Mouse (Mus musculus) limb, embryonic 15.5 days (tissue): ENCODE measurements around the gene Hist1h4b. TPM values are rescaled to one million over a fixed set of nuclear protein-coding genes. Genes with fewer than 3 reads are reported as not detected.
A peak's percentile ranks its signal among the peaks of the same experiment; 100 is the strongest.
"Not testable (repeated sequence)": the region's sequence is repeated elsewhere in the genome, so short reads cannot be mapped to it uniquely, and the experiment has no call there.

Source experiments
- ATAC-seq: fragments of 200-750 bp; cut with Nextera tagmentation; 2 replicates; pipeline ENCODE4 v1.8.0; 2017; ENCODE audit warnings: low read depth, moderate TSS enrichment; ENCODE audit not compliant: insufficient number of reproducible peaks, low FRiP score, low TSS enrichment
- H3K27ac ChIP-seq: fragments of 300-500 bp; sonication (generic); 2 replicates; pipeline ENCODE4 v1.5.1; 2015; ENCODE audit warnings: moderate library complexity, mild to moderate bottlenecking, inconsistent platforms
- H3K27me3 ChIP-seq: fragments of 300-500 bp; sonication (generic); 2 replicates; pipeline ENCODE4 v1.6.1; 2015; ENCODE audit warnings: inconsistent platforms
- H3K36me3 ChIP-seq: fragments of 300-500 bp; sonication (generic); 2 replicates; pipeline ENCODE4 v1.6.1; 2015; ENCODE audit warnings: inconsistent platforms
- H3K4me1 ChIP-seq: fragments of 300-500 bp; sonication (generic); 2 replicates; pipeline ENCODE4 v1.6.1; 2015; ENCODE audit warnings: inconsistent platforms
- H3K4me2 ChIP-seq: fragments of 300-500 bp; sonication (generic); 2 replicates; pipeline ENCODE4 v1.6.1; 2015; ENCODE audit warnings: mild to moderate bottlenecking, inconsistent platforms
- H3K4me3 ChIP-seq: fragments of 300-500 bp; sonication (generic); 2 replicates; pipeline ENCODE4 v1.5.1; 2015; ENCODE audit warnings: mild to moderate bottlenecking, inconsistent platforms
- H3K9ac ChIP-seq: fragments of 300-500 bp; sonication (generic); 2 replicates; pipeline ENCODE4 v1.6.1; 2015; ENCODE audit warnings: inconsistent platforms
- H3K9me3 ChIP-seq: fragments of 300-500 bp; sonication (generic); 2 replicates; pipeline ENCODE4 v1.6.1; 2016; ENCODE audit warnings: inconsistent platforms
- WGBS: fragments of 180-500 bp; shearing (Covaris S2); methylation state at CpG from one replicate; pipeline ENCODE4 v1.1.7; 2015; 5-methylcytosine and 5-hydroxymethylcytosine counted together
- polyA plus RNA-seq: library from polyadenylated mRNA; unstranded; fragments of >200 nt; fragmentation: Nextera tagmentation; extraction: Ambion mirVana; gene quantifications from 2 replicates; pipeline ENCODE4 v1.2.1, GENCODE M21; 2015

Hist1h4b gene
- polyA plus RNA-seq, 1 experiment from 2014 or later: 4.5 TPM

GRCm38 (mm10) chr13:23760972-23761864 is 4.4 kb downstream of the Hist1h4b start, which contains the start of gene Hist1h4a:
Gene Hist1h4a, minus strand, starts transcription at chr13:23761230.
- Histone ChIP-seq H3K9ac (peak within 1 kb of the TSS; percentile 33; the same call in 1 of the 2 replicates), H3K4me1 (peaks cover 30% of the 10 kb centered on the region), H3K9me3 (no peaks in the 10 kb centered on the region), H3K36me3 (no peaks in the 10 kb centered on the region), H3K27ac (peak within 1 kb of the TSS; percentile 96), H3K4me3 (peak within 1 kb of the TSS; percentile 58), H3K27me3 (no peaks in the 10 kb centered on the region), H3K4me2 (peak within 1 kb of the TSS; percentile 84)
- peak; percentile 82 for ATAC-seq
- under 1% methylated on average over 69 of the region's 72 CpGs for WGBS

- H3K27ac ChIP-seq: peak within 1 kb of the TSS; percentile 96
- H3K4me3 ChIP-seq: peak within 1 kb of the TSS; percentile 58
- H3K9me3 ChIP-seq, H3K36me3 ChIP-seq, H3K27me3 ChIP-seq: not testable (repeated sequence)
- H3K9ac ChIP-seq: peak within 1 kb of the TSS; percentile 68; the same call in 1 of the 2 replicates
- peak within 1 kb of the TSS; percentile 84 for H3K4me2 ChIP-seq
- ATAC-seq: peak; percentile 75
- WGBS: under 1% methylated on average over 29 of the region's 52 CpGs
- peaks cover 30% of the 10 kb centered on the region for H3K4me1 ChIP-seq
Measured at GRCm38 (mm10) chr13:23761871-23762821, 5.3 kb downstream of the Hist1h4b start, which contains the start of gene Hist1h3a. Gene Hist1h3a, minus strand, starts transcription at chr13:23762386.

- Histone ChIP-seq H3K27me3 (no peaks in the 10 kb centered on the region), H3K4me1 (peaks cover 26% of the 10 kb centered on the region), H3K4me3 (peak overlapping the region; percentile 58), H3K9ac (peak overlapping the region; percentile 68; the same call in 1 of the 2 replicates), H3K27ac (peak overlapping the region; percentile 96), H3K4me2 (peak overlapping the region; percentile 84), H3K9me3 (no peaks in the 10 kb centered on the region), H3K36me3 (no peaks in the 10 kb centered on the region)
- under 1% methylated on average over 10 of the region's 10 CpGs for WGBS
- ATAC-seq: no peak
Measured at GRCm38 (mm10) chr13:23763242-23763585, 6.4 kb downstream of the Hist1h4b start.

- peak; percentile 75 for ATAC-seq
- Histone ChIP-seq H3K4me1 (peaks cover 26% of the 10 kb centered on the region), H3K9ac (peak within 1 kb of the TSS; percentile 68), H3K36me3 (no peaks in the 10 kb centered on the region), H3K4me3 (peak within 1 kb of the TSS; percentile 58), H3K9me3 (no peaks in the 10 kb centered on the region), H3K27me3 (no peaks in the 10 kb centered on the region), H3K27ac (peak within 1 kb of the TSS; percentile 96), H3K4me2 (peak within 1 kb of the TSS; percentile 84)
- 3% methylated on average over 34 of the region's 34 CpGs for WGBS
Measured at GRCm38 (mm10) chr13:23763586-23764323, 6.9 kb downstream of the Hist1h4b start, which contains the start of gene Hist1h1a. Gene Hist1h1a, plus strand, starts transcription at chr13:23763666.

- 34% methylated on average over 12 of the region's 12 CpGs for WGBS
Measured at GRCm38 (mm10) chr13:23764324-23765171, 7.7 kb downstream of the Hist1h4b start.

GRCm38 (mm10) chr13:23765172-23765513 is 8.3 kb downstream of the Hist1h4b start:
- no peak for ATAC-seq
- Histone ChIP-seq H3K9ac (no peak overlapping the region), H3K36me3 (no peaks in the 10 kb centered on the region), H3K9me3 (no peaks in the 10 kb centered on the region), H3K4me3 (no peak overlapping the region), H3K27ac (no peak overlapping the region), H3K4me1 (peaks cover 22% of the 10 kb centered on the region), H3K27me3 (no peaks in the 10 kb centered on the region), H3K4me2 (no peak overlapping the region)
- WGBS: 75% methylated on average over 1 of the region's 1 CpGs

More at GRCm38 (mm10) chr13:23764324-23765171, 7.7 kb downstream of the Hist1h4b start:
- Histone ChIP-seq H3K27ac (peak overlapping the region; percentile 96), H3K36me3 (no peaks in the 10 kb centered on the region), H3K9me3 (no peaks in the 10 kb centered on the region), H3K4me3 (peak overlapping the region; percentile 58), H3K4me2 (peak overlapping the region; percentile 84), H3K4me1 (peaks cover 26% of the 10 kb centered on the region), H3K27me3 (no peaks in the 10 kb centered on the region), H3K9ac (no peak overlapping the region)
- ATAC-seq: no peak

GRCm38 (mm10) chr13:23766772-23767171 is 10.0 kb downstream of the Hist1h4b start:
- Histone ChIP-seq H3K36me3 (no peaks in the 10 kb centered on the region), H3K27me3 (no peaks in the 10 kb centered on the region), H3K9me3 (no peaks in the 10 kb centered on the region), H3K9ac (no peak overlapping the region), H3K4me1 (peaks cover 14% of the 10 kb centered on the region), H3K4me3 (no peak overlapping the region), H3K4me2 (no peak overlapping the region), H3K27ac (no peak overlapping the region)
- ATAC-seq: no peak

GRCm38 (mm10) chr13:23768834-23769397 is 12.1 kb downstream of the Hist1h4b start:
- Histone ChIP-seq H3K4me3 (no peak overlapping the region), H3K9ac (no peak overlapping the region), H3K36me3 (no peaks in the 10 kb centered on the region), H3K27ac (no peak overlapping the region), H3K27me3 (no peaks in the 10 kb centered on the region), H3K4me2 (no peak overlapping the region), H3K4me1 (peaks cover 10% of the 10 kb centered on the region), H3K9me3 (no peaks in the 10 kb centered on the region)
- ATAC-seq: no peak
- WGBS: 50% methylated on average over 5 of the region's 5 CpGs

GRCm38 (mm10) chr13:23769613-23770012 is 12.8 kb downstream of the Hist1h4b start, which contains the start of gene Trim38:
Gene Trim38, plus strand, starts transcription at chr13:23769913.
- H3K27me3 ChIP-seq, H3K4me2 ChIP-seq, H3K4me3 ChIP-seq, H3K4me1 ChIP-seq, H3K9ac ChIP-seq, H3K27ac ChIP-seq, ATAC-seq, H3K9me3 ChIP-seq, H3K36me3 ChIP-seq: not testable (repeated sequence)
- 84% methylated on average over 2 of the region's 2 CpGs for WGBS

GRCm38 (mm10) chr13:23772561-23773313 is 15.9 kb downstream of the Hist1h4b start:
- H3K27ac ChIP-seq: no peak overlapping the region

More at GRCm38 (mm10) chr13:23772561-23773313, 15.9 kb downstream of the Hist1h4b start:
- H3K4me3 ChIP-seq: no peak overlapping the region
- H3K9me3 ChIP-seq: no peaks in the 10 kb centered on the region
- H3K4me1 ChIP-seq: 0 out of 2 replicates have a peak, but pooled peaks cover 3% of the 10 kb centered on the region
- no peak overlapping the region for H3K9ac ChIP-seq
- ATAC-seq: no peak
- H3K4me2 ChIP-seq: peak overlapping the region; percentile 29
- H3K27me3 ChIP-seq: no peaks in the 10 kb centered on the region
- 24% methylated on average over 21 of the region's 21 CpGs for whole genome bisulfite sequencing
- H3K36me3 ChIP-seq: no peaks in the 10 kb centered on the region
